Mouse (Mus musculus) megakaryocyte-erythroid progenitor cell, adult 5-6 weeks (primary cell): Measurements from ENCODE around the gene Prrc2b. TPM values are rescaled to one million over a fixed set of nuclear protein-coding genes. Genes with fewer than 3 reads are reported as not detected.

Experiments used
- ATAC-seq: replicated peaks from 2 replicates; pipeline ENCODE4 v1.8.0; 2016; ENCODE audit warnings: mild to moderate bottlenecking, inconsistent platforms; ENCODE audit not compliant: severe bottlenecking, poor library complexity, low FRiP score, low TSS enrichment
- total RNA-seq, 2 experiments: library from RNA; stranded (forward) in 1 of 2; stranded (reverse) in 1 of 2; fragments of 200-1000, 215-1000 nt in 1 of 2; fragments of >200 nt in 1 of 2; fragmentation: Nextera tagmentation in 1 of 2; gene quantifications; 2 replicates each; pipeline ENCODE4 v1.2.3; 2014 to 2017

Prrc2b gene
- total RNA-seq, 2 experiments from 2014 or later = 20.1 to 58.3 TPM

GRCm38 (mm10) chr2:32217656-32218055 lies 66.8 kb downstream of the Prrc2b start:
- no peak for ATAC-seq

- no peak for ATAC-seq
These were observed 67.2 kb downstream of the Prrc2b start for GRCm38 (mm10) chr2:32218113-32218512.

- no peak for ATAC-seq
These were observed 67.9 kb downstream of the Prrc2b start for GRCm38 (mm10) chr2:32218541-32219334.

GRCm38 (mm10) chr2:32219501-32219900 lies 68.6 kb downstream of the Prrc2b start:
- ATAC-seq = no peak

DNA sequence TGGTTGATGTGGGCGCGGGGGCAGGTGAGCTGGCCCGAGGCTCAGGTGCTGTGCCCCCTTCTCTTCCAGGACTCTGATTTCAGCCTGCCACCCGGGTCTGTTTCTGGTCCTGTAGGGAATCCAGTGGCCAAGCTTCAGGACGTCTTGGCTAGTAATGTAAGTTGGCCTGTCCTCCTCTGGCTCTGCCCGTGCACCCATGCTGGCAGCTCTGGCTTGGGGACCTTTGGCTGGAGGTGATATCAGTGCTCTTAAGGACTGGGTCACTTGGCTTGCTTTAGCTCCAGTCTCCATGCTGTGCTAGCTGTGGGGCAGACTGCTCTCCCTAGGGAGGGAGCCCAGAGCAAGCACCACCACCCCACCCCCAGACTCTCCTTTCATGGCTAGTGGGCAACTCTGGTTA lies 69.1 kb downstream of the Prrc2b start:
- no peak for ATAC-seq

- ATAC-seq = no peak
These were observed 70.1 kb downstream of the Prrc2b start for GRCm38 (mm10) chr2:32220969-32221368.

DNA sequence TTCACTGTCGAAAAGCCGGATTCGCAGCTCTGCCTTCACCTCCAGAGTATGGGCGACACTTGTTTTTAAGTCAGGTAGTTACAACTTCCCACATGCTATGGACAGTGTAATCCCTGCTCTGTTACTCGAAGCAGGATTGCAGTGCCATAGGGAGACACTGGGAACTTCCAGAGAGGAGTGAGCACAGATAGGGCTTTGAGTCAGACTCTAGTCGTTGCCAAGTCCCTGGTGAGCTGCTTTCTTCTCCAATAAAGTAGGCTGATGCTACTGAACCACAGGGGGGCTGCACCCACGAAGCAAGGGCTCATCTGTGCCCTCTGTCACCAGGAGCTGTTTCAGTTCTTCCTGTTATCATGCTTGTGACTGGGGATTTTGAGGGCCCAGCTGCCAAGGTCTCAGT lies 70.7 kb downstream of the Prrc2b start:
- no peak for ATAC-seq

DNA sequence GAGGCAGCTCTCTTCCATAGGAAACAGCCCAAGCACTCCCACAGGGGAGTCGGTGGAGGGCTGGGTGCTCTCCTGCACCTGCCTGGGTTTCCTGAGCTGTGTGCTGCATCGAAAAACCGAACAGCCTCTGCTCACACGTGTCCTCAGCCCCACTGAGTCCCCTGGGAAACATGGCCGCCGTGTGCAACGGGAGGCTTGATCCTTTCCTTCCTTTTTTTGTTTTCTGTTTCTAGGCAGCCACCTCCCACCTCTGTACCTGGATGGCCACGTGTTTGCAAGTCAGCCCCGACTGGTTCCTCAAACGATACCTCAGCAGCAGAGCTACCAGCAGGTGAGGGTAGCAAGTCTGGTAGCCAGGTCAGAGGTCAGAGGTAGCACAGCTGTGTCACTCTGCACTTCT lies 71.2 kb downstream of the Prrc2b start:
- ATAC-seq = no peak

DNA sequence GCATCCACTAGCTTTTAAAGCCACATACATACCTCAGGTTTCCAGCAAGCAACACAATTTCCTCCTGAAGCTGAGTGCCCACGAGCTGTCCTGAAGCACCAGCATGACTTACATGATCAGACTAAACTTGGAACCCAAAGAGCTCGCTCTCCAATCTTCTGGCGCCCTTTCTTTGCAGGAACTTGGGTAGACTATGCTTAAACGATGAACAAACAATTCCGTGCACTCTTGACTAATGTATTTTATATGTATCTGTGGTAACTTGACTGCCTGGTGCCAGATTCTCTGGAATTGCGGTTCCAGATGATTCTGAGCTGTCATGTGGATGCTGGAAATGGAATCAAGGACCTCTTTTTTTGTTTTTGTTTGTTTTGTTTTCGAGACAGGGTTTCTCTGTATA lies 84.6 kb downstream of the Prrc2b start:
- ATAC-seq = no peak

GRCm38 (mm10) chr2:32235886-32236759 lies 85.2 kb downstream of the Prrc2b start, which contains the start of gene Pomt1:
Gene Pomt1 (plus strand): TSS chr2:32236590.
- ATAC-seq = peak; percentile 80

GRCm38 (mm10) chr2:32236760-32237487 lies 86.0 kb downstream of the Prrc2b start:
- peak; percentile 53 for ATAC-seq

DNA sequence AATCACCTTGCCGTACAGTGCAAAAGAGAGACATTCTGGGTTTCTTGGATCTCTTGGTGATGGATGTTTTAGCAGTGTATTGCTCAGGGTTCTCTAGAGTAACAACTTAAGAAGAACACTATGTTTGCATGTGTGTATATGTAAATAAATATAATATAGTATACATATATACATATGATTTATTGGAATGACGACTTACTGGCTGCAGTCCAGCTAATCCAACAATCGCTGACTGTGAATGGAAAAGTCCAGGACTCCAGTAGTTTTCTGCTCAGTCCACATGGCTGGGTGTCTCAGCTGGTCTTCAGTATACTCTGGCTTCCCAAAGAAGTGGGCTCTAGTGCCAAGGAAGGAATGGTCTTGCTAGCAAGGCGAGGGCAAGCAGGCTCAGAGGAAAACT lies 86.7 kb downstream of the Prrc2b start:
- ATAC-seq = no peak

- no peak for ATAC-seq
These were observed 88.0 kb downstream of the Prrc2b start for GRCm38 (mm10) chr2:32238708-32239435.

GRCm38 (mm10) chr2:32240591-32240990 lies 89.7 kb downstream of the Prrc2b start:
- ATAC-seq = no peak

- no peak for ATAC-seq
These were observed 92.1 kb downstream of the Prrc2b start for GRCm38 (mm10) chr2:32242986-32243385.

- ATAC-seq = no peak
These were observed 95.9 kb downstream of the Prrc2b start for GRCm38 (mm10) chr2:32246741-32247140.

GRCm38 (mm10) chr2:32248377-32249361 lies 97.8 kb downstream of the Prrc2b start:
- ATAC-seq = no peak
